Mouse (Mus musculus): ENCODE data around the gene Idh3b. TPM values are rescaled to one million over a fixed set of nuclear protein-coding genes. Genes with fewer than 3 reads are reported as not detected.
A peak's percentile ranks its signal among the peaks of the same experiment; 100 is the strongest.

Gene Idh3b
- polyA plus RNA-seq, 1 experiment = 163 TPM

- Histone ChIP-seq H3K9ac (ENCODE audit: low read depth, poor library complexity, severe bottlenecking) (peak overlapping the region; percentile 85), H3K27ac (ENCODE audit: insufficient read depth, low read length) (peak overlapping the region; percentile 55), H3K36me3 (ENCODE audit: control insufficient read depth, insufficient read depth, low read length, poor library complexity, severe bottlenecking) (peaks cover 45% of the 10 kb centered on the region), H3K4me3 (ENCODE audit: low read depth, low read length) (peak overlapping the region; percentile 100), H3K27me3 (ENCODE audit: control insufficient read depth, insufficient read depth, low read length, poor library complexity, severe bottlenecking) (no peaks in the 10 kb centered on the region), H3K9me3 (replicated peaks; ENCODE audit: control insufficient read depth, insufficient read depth, low read length, poor library complexity, severe bottlenecking) (no peaks in the 10 kb centered on the region), H3K4me1 (ENCODE audit: control insufficient read depth, insufficient read depth, low read length) (no peaks in the 10 kb centered on the region)
- TF ChIP-seq CTCF (IDR thresholded peaks at IDR 0.05; ENCODE audit: low read depth, low read length) = no peak
- TF ChIP-seq EP300 (IDR thresholded peaks at IDR 0.05; ENCODE audit: insufficient read depth, low read depth, low read length) = no peak
- TF ChIP-seq POLR2A (IDR thresholded peaks at IDR 0.05; ENCODE audit: insufficient read depth, low read length) = no peak
Observed at GRCm38 (mm10) chr2:130274862-130275261, 9.5 kb downstream of the Idh3b start.

GRCm38 (mm10) chr2:130274149-130274861 lies 10.0 kb downstream of the Idh3b start, which contains the start of gene Nop56:
Nop56 (plus strand) TSS chr2:130274430.
- H3K27me3 ChIP-seq (ENCODE audit: control insufficient read depth, insufficient read depth, low read length, poor library complexity, severe bottlenecking) = no peaks in the 10 kb centered on the region
- TF ChIP-seq EP300 (IDR thresholded peaks at IDR 0.05; ENCODE audit: insufficient read depth, low read depth, low read length) (0 out of 2 replicates have a peak, but pooled peaks have one; percentile 31), CTCF (IDR thresholded peaks at IDR 0.05; ENCODE audit: low read depth, low read length) (no peak), POLR2A (IDR thresholded peaks at IDR 0.05; ENCODE audit: insufficient read depth, low read length) (peak; percentile 98)
- H3K27ac ChIP-seq (ENCODE audit: insufficient read depth, low read length) = peak within 1 kb of the TSS; percentile 55
- H3K4me1 ChIP-seq (ENCODE audit: control insufficient read depth, insufficient read depth, low read length) = no peaks in the 10 kb centered on the region
- peaks cover 42% of the 10 kb centered on the region for H3K36me3 ChIP-seq (ENCODE audit: control insufficient read depth, insufficient read depth, low read length, poor library complexity, severe bottlenecking)
- H3K9me3 ChIP-seq (replicated peaks; ENCODE audit: control insufficient read depth, insufficient read depth, low read length, poor library complexity, severe bottlenecking) = no peaks in the 10 kb centered on the region
- H3K9ac ChIP-seq (ENCODE audit: low read depth, poor library complexity, severe bottlenecking) = peak within 1 kb of the TSS; percentile 85
- peak within 1 kb of the TSS; percentile 100 for H3K4me3 ChIP-seq (ENCODE audit: low read depth, low read length)

- Histone ChIP-seq H3K27ac (ENCODE audit: insufficient read depth, low read length) (peak overlapping the region; percentile 22), H3K9me3 (replicated peaks; ENCODE audit: control insufficient read depth, insufficient read depth, low read length, poor library complexity, severe bottlenecking) (no peaks in the 10 kb centered on the region), H3K9ac (ENCODE audit: low read depth, poor library complexity, severe bottlenecking) (peak overlapping the region; percentile 85), H3K36me3 (ENCODE audit: control insufficient read depth, insufficient read depth, low read length, poor library complexity, severe bottlenecking) (peaks cover 40% of the 10 kb centered on the region), H3K27me3 (ENCODE audit: control insufficient read depth, insufficient read depth, low read length, poor library complexity, severe bottlenecking) (no peaks in the 10 kb centered on the region), H3K4me1 (ENCODE audit: control insufficient read depth, insufficient read depth, low read length) (no peaks in the 10 kb centered on the region), H3K4me3 (ENCODE audit: low read depth, low read length) (peak overlapping the region; percentile 92)
- TF ChIP-seq EP300 (IDR thresholded peaks at IDR 0.05; ENCODE audit: insufficient read depth, low read depth, low read length) (no peak), CTCF (IDR thresholded peaks at IDR 0.05; ENCODE audit: low read depth, low read length) (no peak), POLR2A (IDR thresholded peaks at IDR 0.05; ENCODE audit: insufficient read depth, low read length) (no peak)
Observed at GRCm38 (mm10) chr2:130273732-130274131, 10.6 kb downstream of the Idh3b start.

GRCm38 (mm10) chr2:130268074-130268473 lies 16.3 kb downstream of the Idh3b start:
- H3K9me3 ChIP-seq (replicated peaks; ENCODE audit: control insufficient read depth, insufficient read depth, low read length, poor library complexity, severe bottlenecking) = no peaks in the 10 kb centered on the region
- no peak overlapping the region for H3K9ac ChIP-seq (ENCODE audit: low read depth, poor library complexity, severe bottlenecking)
- H3K4me3 ChIP-seq (ENCODE audit: low read depth, low read length) = no peak overlapping the region
- TF ChIP-seq CTCF (IDR thresholded peaks at IDR 0.05; ENCODE audit: low read depth, low read length) = no peak
- TF ChIP-seq POLR2A (IDR thresholded peaks at IDR 0.05; ENCODE audit: insufficient read depth, low read length) = no peak
- TF ChIP-seq EP300 (IDR thresholded peaks at IDR 0.05; ENCODE audit: insufficient read depth, low read depth, low read length) = no peak
- no peaks in the 10 kb centered on the region for H3K36me3 ChIP-seq (ENCODE audit: control insufficient read depth, insufficient read depth, low read length, poor library complexity, severe bottlenecking)
- no peaks in the 10 kb centered on the region for H3K4me1 ChIP-seq (ENCODE audit: control insufficient read depth, insufficient read depth, low read length)
- H3K27ac ChIP-seq (ENCODE audit: insufficient read depth, low read length) = no peak overlapping the region
- H3K27me3 ChIP-seq (ENCODE audit: control insufficient read depth, insufficient read depth, low read length, poor library complexity, severe bottlenecking) = no peaks in the 10 kb centered on the region

GRCm38 (mm10) chr2:130265520-130265919 lies 18.8 kb downstream of the Idh3b start:
- Histone ChIP-seq H3K27me3 (ENCODE audit: control insufficient read depth, insufficient read depth, low read length, poor library complexity, severe bottlenecking) (no peaks in the 10 kb centered on the region), H3K36me3 (ENCODE audit: control insufficient read depth, insufficient read depth, low read length, poor library complexity, severe bottlenecking) (no peaks in the 10 kb centered on the region), H3K27ac (ENCODE audit: insufficient read depth, low read length) (no peak overlapping the region), H3K4me1 (ENCODE audit: control insufficient read depth, insufficient read depth, low read length) (no peaks in the 10 kb centered on the region), H3K9me3 (replicated peaks; ENCODE audit: control insufficient read depth, insufficient read depth, low read length, poor library complexity, severe bottlenecking) (no peaks in the 10 kb centered on the region), H3K9ac (ENCODE audit: low read depth, poor library complexity, severe bottlenecking) (no peak overlapping the region), H3K4me3 (ENCODE audit: low read depth, low read length) (no peak overlapping the region)
- TF ChIP-seq EP300 (IDR thresholded peaks at IDR 0.05; ENCODE audit: insufficient read depth, low read depth, low read length) (no peak), POLR2A (IDR thresholded peaks at IDR 0.05; ENCODE audit: insufficient read depth, low read length) (no peak)

GRCm38 (mm10) chr2:130262398-130262797 lies 21.9 kb downstream of the Idh3b start:
- TF ChIP-seq CTCF (IDR thresholded peaks at IDR 0.05; ENCODE audit: low read depth, low read length) = no peak
- no peak for TF ChIP-seq EP300 (IDR thresholded peaks at IDR 0.05; ENCODE audit: insufficient read depth, low read depth, low read length)
- no peak for TF ChIP-seq POLR2A (IDR thresholded peaks at IDR 0.05; ENCODE audit: insufficient read depth, low read length)
- no peaks in the 10 kb centered on the region for H3K36me3 ChIP-seq (ENCODE audit: control insufficient read depth, insufficient read depth, low read length, poor library complexity, severe bottlenecking)
- no peaks in the 10 kb centered on the region for H3K4me1 ChIP-seq (ENCODE audit: control insufficient read depth, insufficient read depth, low read length)
- no peak overlapping the region for H3K9ac ChIP-seq (ENCODE audit: low read depth, poor library complexity, severe bottlenecking)
- no peaks in the 10 kb centered on the region for H3K27me3 ChIP-seq (ENCODE audit: control insufficient read depth, insufficient read depth, low read length, poor library complexity, severe bottlenecking)
- no peaks in the 10 kb centered on the region for H3K9me3 ChIP-seq (replicated peaks; ENCODE audit: control insufficient read depth, insufficient read depth, low read length, poor library complexity, severe bottlenecking)
- H3K4me3 ChIP-seq (ENCODE audit: low read depth, low read length) = no peak overlapping the region
- no peak overlapping the region for H3K27ac ChIP-seq (ENCODE audit: insufficient read depth, low read length)

Measured in ES-Bruce4 (cell line).